Mouse (Mus musculus) ovary, adult 2 months (tissue): ENCODE measurements around the gene Mfsd13b. TPM values are rescaled to one million over a fixed set of nuclear protein-coding genes. Genes with fewer than 3 reads are reported as not detected.

Experiments used
- polyA plus RNA-seq: library from polyadenylated mRNA; depleted of rRNA; stranded (reverse); fragments of >200 nt; gene quantifications from 2 replicates; pipeline ENCODE4 v1.2.3, GENCODE M21; 2012; rRNA removed

Gene Mfsd13b
- 0.41 and 0.52 TPM in 2 replicates for polyA plus RNA-seq

DNA sequence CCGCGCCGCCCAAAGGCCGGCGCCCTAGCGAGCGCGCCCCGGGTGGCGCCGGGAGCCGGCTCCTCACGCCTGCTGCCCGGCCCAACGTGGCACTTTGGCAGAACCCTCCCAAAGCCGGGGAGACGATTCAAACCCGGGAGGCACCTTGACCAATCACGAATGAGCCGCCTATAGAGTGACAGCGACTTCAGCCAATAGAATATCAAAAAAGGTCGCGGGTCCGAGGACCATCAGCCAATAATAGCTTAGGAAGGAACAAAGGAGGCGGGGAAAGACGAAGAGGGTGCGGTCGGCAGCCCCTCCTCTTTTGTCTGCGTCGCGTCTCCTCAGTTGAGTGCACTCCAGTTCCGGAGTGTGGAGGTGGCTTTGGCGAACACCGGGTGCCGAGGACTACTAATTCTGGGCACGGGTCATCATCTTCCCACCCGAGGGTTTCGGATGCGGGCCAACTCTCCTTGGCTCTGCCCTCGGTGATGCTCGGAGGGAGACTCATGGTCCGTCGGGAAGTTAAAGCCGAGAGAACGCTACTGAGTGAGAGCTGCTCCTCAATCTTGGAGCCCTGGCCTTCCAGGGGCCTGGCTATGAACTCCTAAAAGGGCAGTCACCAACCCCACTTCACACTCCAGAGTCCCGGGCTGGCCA is at the start of gene Mfsd13b, which contains the start of gene Cdr2:
Gene Mfsd13b (plus strand): TSS at position 310 of the 642 bp plus-strand sequence.
Gene Cdr2 (minus strand): TSS at position 113 of the 642 bp plus-strand sequence.

DNA sequence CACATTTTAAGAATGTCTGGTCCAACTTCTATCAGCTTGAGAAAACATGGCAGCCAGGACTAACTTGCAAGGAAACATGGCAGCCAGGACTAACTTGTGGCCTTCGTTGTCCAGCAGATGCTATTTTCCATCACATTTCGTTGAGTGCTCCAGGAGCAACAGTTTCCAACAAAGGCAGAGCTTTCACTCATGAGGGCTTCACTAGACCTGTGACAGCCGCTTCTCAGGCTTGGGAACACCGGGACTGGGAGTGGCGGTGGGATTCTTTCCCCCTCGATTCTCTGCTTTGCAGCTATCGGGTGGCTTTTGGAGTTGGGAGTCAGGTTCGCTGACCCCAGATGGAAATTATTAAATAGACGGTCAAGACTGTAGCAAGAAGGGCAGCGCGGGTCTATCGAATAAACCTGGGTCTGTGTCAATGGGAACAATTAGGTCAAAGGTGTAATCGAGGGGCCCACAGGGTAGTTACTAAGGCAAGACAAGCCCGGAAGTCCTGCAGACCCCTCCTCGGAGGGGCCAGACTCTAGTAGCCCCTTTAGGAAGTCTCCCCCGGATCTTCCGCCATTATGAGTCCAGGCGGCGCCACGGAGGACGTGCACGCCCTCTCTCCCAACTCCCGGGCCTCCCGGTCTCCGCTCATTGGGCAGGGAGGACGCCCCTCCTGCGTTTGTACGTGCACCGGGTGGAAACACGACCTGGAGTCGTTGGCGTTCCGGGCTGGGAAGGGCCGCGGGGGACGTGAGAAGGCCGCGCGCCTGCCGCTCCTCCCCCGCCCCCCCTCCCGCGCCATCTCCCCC is 51.7 kb downstream of the Mfsd13b start, which contains the start of gene Mettl9:
Gene Mettl9 (plus strand): TSS at position 590 of the 797 bp plus-strand sequence.

Other genes starting within 250 kb of the Mfsd13b start
- 7.0 TPM in 2 replicates for gene Vwa3a, start 243.2 kb upstream of the Mfsd13b start, polyA plus RNA-seq
- gene Gm5737, start 170.1 kb upstream of the Mfsd13b start, polyA plus RNA-seq: 0.67 and 1.1 TPM in 2 replicates
- 48.4 and 59.3 TPM in 2 replicates for gene Eef2k, start 139.7 kb upstream of the Mfsd13b start, polyA plus RNA-seq
- 29.7 and 31.4 TPM in 2 replicates for gene Polr3e, start 64.8 kb upstream of the Mfsd13b start, polyA plus RNA-seq
- 12.5 and 21.6 TPM in 2 replicates for gene Cdr2, start 197 bp upstream of the Mfsd13b start, polyA plus RNA-seq
- 35.3 and 51.4 TPM in 2 replicates for gene Mettl9, start 51.9 kb downstream of the Mfsd13b start, polyA plus RNA-seq
- gene Igsf6, start 92.1 kb downstream of the Mfsd13b start, polyA plus RNA-seq: 0.93 and 1.2 TPM in 2 replicates
- gene Otoa, start 99.1 kb downstream of the Mfsd13b start, polyA plus RNA-seq: 0.31 and 0.33 TPM in 2 replicates